Mouse (Mus musculus): ENCODE measurements around the gene Eftud2.

Gene Eftud2

GRCm38 (mm10) chr11:102880585-102881313 lies at the start of gene Eftud2, which contains the start of gene Ccdc103:
Gene Eftud2 (minus strand): TSS chr11:102880985.
Gene Ccdc103 (plus strand): TSS chr11:102881204.
- peak; percentile 94 for DNase-seq

- peak; percentile 77 for DNase-seq
Measured at GRCm38 (mm10) chr11:102925351-102925717, 44.5 kb upstream of the Eftud2 start.

GRCm38 (mm10) chr11:102924557-102925350 lies 44.0 kb upstream of the Eftud2 start, which contains the start of gene Kif18b:
Gene Kif18b (minus strand): TSS chr11:102925124.
- peak; percentile 94 for DNase-seq

GRCm38 (mm10) chr11:102921491-102921890 lies 40.7 kb upstream of the Eftud2 start:
- no peak for DNase-seq

GRCm38 (mm10) chr11:102918077-102918476 lies 37.3 kb upstream of the Eftud2 start:
- DNase-seq: no peak

GRCm38 (mm10) chr11:102915380-102915779 lies 34.6 kb upstream of the Eftud2 start:
- no peak for DNase-seq

- DNase-seq: no peak
Measured at GRCm38 (mm10) chr11:102911376-102911775, 30.6 kb upstream of the Eftud2 start.

- DNase-seq: no peak
Measured at GRCm38 (mm10) chr11:102903654-102904053, 22.9 kb upstream of the Eftud2 start.

GRCm38 (mm10) chr11:102902107-102902506 lies 21.3 kb upstream of the Eftud2 start:
- DNase-seq: no peak

GRCm38 (mm10) chr11:102901199-102901598 lies 20.4 kb upstream of the Eftud2 start:
- no peak for DNase-seq

- DNase-seq: peak; percentile 81
Measured at GRCm38 (mm10) chr11:102900763-102901162, 20.0 kb upstream of the Eftud2 start, which contains the start of gene Gfap. Gene Gfap (minus strand): TSS chr11:102900912.

- DNase-seq: no peak
Measured at GRCm38 (mm10) chr11:102898408-102898807, 17.6 kb upstream of the Eftud2 start.

GRCm38 (mm10) chr11:102896641-102897040 lies 15.9 kb upstream of the Eftud2 start:
- DNase-seq: no peak

- DNase-seq: no peak
Measured at GRCm38 (mm10) chr11:102895779-102896178, 15.0 kb upstream of the Eftud2 start.

- no peak for DNase-seq
Measured at GRCm38 (mm10) chr11:102894716-102895115, 13.9 kb upstream of the Eftud2 start.

- DNase-seq: peak; percentile 78
Measured at GRCm38 (mm10) chr11:102893015-102893651, 12.3 kb upstream of the Eftud2 start.

- no peak for DNase-seq
Measured at GRCm38 (mm10) chr11:102890096-102890495, 9.3 kb upstream of the Eftud2 start.

- no peak for DNase-seq
Measured at GRCm38 (mm10) chr11:102888135-102888534, 7.3 kb upstream of the Eftud2 start.

- DNase-seq: no peak
Measured at GRCm38 (mm10) chr11:102887433-102887832, 6.6 kb upstream of the Eftud2 start.

- DNase-seq: no peak
Measured at GRCm38 (mm10) chr11:102884616-102885219, 3.9 kb upstream of the Eftud2 start, which contains the start of gene Fam187a. Gene Fam187a (plus strand): TSS chr11:102885169.

- no peak for DNase-seq
Measured at GRCm38 (mm10) chr11:102881314-102882198, 771 bp upstream of the Eftud2 start.

- DNase-seq: no peak
Measured at GRCm38 (mm10) chr11:102879558-102879957, 1.2 kb downstream of the Eftud2 start.
